In genomic region chr2:156039390-156039789, GRCm38 (mm10) we compare ENCODE assay signal across 27 mouse cellular contexts. TPM values are rescaled to one million over a fixed set of nuclear protein-coding genes. Genes with fewer than 3 reads are reported as not detected.
DNase-seq lines count a peak whose midpoint lies in the region; ATAC-seq and TF ChIP-seq lines count a peak whose summit lies in the region.
"Had no signal": no experiment of that assay in that cellular context is flagged by ENCODE, and none has a peak within 500 bp of the region (broad histone marks: within the 10 kb centered on the region; RNA-seq: fewer than 3 reads in every experiment).

No protein-coding gene starts in this region.

- no peaks in the 10 kb centered on the region for H3K36me3 ChIP-seq in stomach, embryonic 15.5 days
- H3K36me3 ChIP-seq in stomach, postnatal 0 days (ENCODE audit: control insufficient read depth, insufficient read depth, low read length) = no peaks in the 10 kb centered on the region
- H3K36me3 ChIP-seq: embryonic facial prominence, embryonic 10.5 days; embryonic facial prominence, embryonic 12.5 days; forebrain, embryonic 15.5 days; G1E had no signal

- H3K27me3 ChIP-seq in stomach, embryonic 15.5 days (replicated peaks) = no peaks in the 10 kb centered on the region
- no peaks in the 10 kb centered on the region for H3K27me3 ChIP-seq in stomach, postnatal 0 days (ENCODE audit: control insufficient read depth, insufficient read depth, low read length)
- H3K27me3 ChIP-seq: embryonic facial prominence, embryonic 12.5 days; forebrain, embryonic 13.5 days; forebrain, embryonic 15.5 days had no signal

- ATAC-seq in stomach, embryonic 15.5 days (ENCODE audit: insufficient read depth, low FRiP score, low read depth) = peak; percentile 63
- peak; percentile 94 for ATAC-seq in stomach, postnatal 0 days (ENCODE audit: low FRiP score, low TSS enrichment)
- ATAC-seq: activated CD4-positive, CD25-positive, alpha-beta regulatory T cell, adult 4 months; CD4-positive, CD25-positive, alpha-beta regulatory T cell, adult 4 months; forebrain, embryonic 13.5 days; forebrain, embryonic 15.5 days; forebrain, postnatal 0 days had no signal

- H3K4me1 ChIP-seq in stomach, embryonic 15.5 days = no peaks in the 10 kb centered on the region; the same call in 1 of the 2 replicates
- H3K4me1 ChIP-seq in stomach, postnatal 0 days (replicated peaks; ENCODE audit: control insufficient read depth, insufficient read depth) = no peaks in the 10 kb centered on the region
- H3K4me1 ChIP-seq: embryonic facial prominence, embryonic 10.5 days; embryonic facial prominence, embryonic 12.5 days; forebrain, embryonic 13.5 days; forebrain, embryonic 15.5 days had no signal

- H3K27ac ChIP-seq in stomach, embryonic 15.5 days = no peak overlapping the region; the same call in 1 of the 2 replicates
- 0 out of 2 replicates have a peak overlapping the region, but pooled peaks have one; percentile 40 for H3K27ac ChIP-seq in stomach, postnatal 0 days (replicated peaks)
- H3K27ac ChIP-seq: embryonic facial prominence, embryonic 10.5 days; embryonic facial prominence, embryonic 12.5 days; forebrain, embryonic 13.5 days; forebrain, embryonic 15.5 days had no signal

- peak; percentile 37 for DNase-seq in heart, adult 11 months
- no peak for DNase-seq in heart, adult 8-10 months (ENCODE audit: low spot score)
- peak; percentile 59 for DNase-seq in stomach, postnatal 0 days (ENCODE audit: low spot score)
- DNase-seq in Muller cell, postnatal 12 days (ENCODE audit: inconsistent ontology term) = no peak
- no peak for DNase-seq in spleen, postnatal 14 days (ENCODE audit: low spot score in 2 of 2)
- DNase-seq: adrenal gland, adult 8-10 months; adrenal gland, postnatal 14 days; adrenal gland, postnatal 36 days; B cell, adult 2 months; cerebellum, adult 11-12 months; cerebellum, adult 2 months; cerebellum, adult 9-10 months; cerebellum, postnatal 10 days; cerebellum, postnatal 25 days; forebrain, postnatal 0 days had no signal

- no peak for TF ChIP-seq CTCF in stomach, postnatal 0 days (IDR thresholded peaks at IDR 0.05; ENCODE audit: low read depth)

- no peak overlapping the region for H3K4me2 ChIP-seq in stomach, embryonic 15.5 days
- no peak overlapping the region for H3K4me2 ChIP-seq in stomach, postnatal 0 days (replicated peaks; ENCODE audit: low read depth)
- H3K4me2 ChIP-seq: embryonic facial prominence, embryonic 12.5 days; forebrain, embryonic 13.5 days; forebrain, embryonic 15.5 days had no signal

- WGBS in stomach, embryonic 15.5 days = 63% methylated on average over 3 of the region's 3 CpGs
- WGBS in stomach, postnatal 0 days = 66% methylated on average over 3 of the region's 3 CpGs

- no peak overlapping the region for H3K9ac ChIP-seq in stomach, embryonic 15.5 days
- no peak overlapping the region for H3K9ac ChIP-seq in stomach, postnatal 0 days (ENCODE audit: low read length)
- H3K9ac ChIP-seq: embryonic facial prominence, embryonic 12.5 days; forebrain, embryonic 13.5 days; forebrain, embryonic 15.5 days; forebrain, postnatal 0 days had no signal

- H3K9me3 ChIP-seq in stomach, embryonic 15.5 days = no peaks in the 10 kb centered on the region
- H3K9me3 ChIP-seq in stomach, postnatal 0 days (ENCODE audit: control insufficient read depth, low read length) = no peaks in the 10 kb centered on the region
- H3K9me3 ChIP-seq: embryonic facial prominence, embryonic 10.5 days; embryonic facial prominence, embryonic 12.5 days; forebrain, embryonic 13.5 days; forebrain, embryonic 15.5 days; G1E had no signal

- no peak overlapping the region for H3K4me3 ChIP-seq in stomach, embryonic 15.5 days (replicated peaks)
- H3K4me3 ChIP-seq in stomach, postnatal 0 days (ENCODE audit: low read depth, low read length) = no peak overlapping the region
- H3K4me3 ChIP-seq: embryonic facial prominence, embryonic 10.5 days; embryonic facial prominence, embryonic 12.5 days; forebrain, embryonic 13.5 days; forebrain, embryonic 15.5 days had no signal

- TF ChIP-seq EP300 in stomach, postnatal 0 days (optimal IDR thresholded peaks at IDR 0.05) = no peak

RNA-seq across cellular contexts. Expression of gene Fer1l4, which starts 13.4 kb away (rescaled TPM):
- not detected for total RNA-seq in heart, adult 8-10 months (2022)
- 1.3 and 1.6 TPM in 2 replicates for polyA plus RNA-seq in stomach, embryonic 15.5 days (2015; fragmentation: Nextera tagmentation; extraction: Ambion mirVana)
- 10.1 and 11.7 TPM in 2 replicates for polyA plus RNA-seq in stomach, postnatal 0 days (2015; fragmentation: Nextera tagmentation; extraction: Ambion mirVana)
- total RNA-seq: adrenal gland, adult 18-20 months; adrenal gland, adult 8-10 months; adrenal gland, postnatal 14 days; adrenal gland, postnatal 36 days; CH12.LX had no signal
- polyA plus RNA-seq: activated CD4-positive, CD25-positive, alpha-beta regulatory T cell, adult 4 months; CD4-positive, CD25-positive, alpha-beta regulatory T cell, adult 4 months; embryonic facial prominence, embryonic 10.5 days; embryonic facial prominence, embryonic 14.5 days; forebrain, embryonic 11.5 days; forebrain, embryonic 13.5 days; forebrain, embryonic 15.5 days; forebrain, postnatal 0 days; G1E had no signal

RNA-seq across cellular contexts. Expression of gene Spag4, which starts 25.6 kb away (rescaled TPM):
- total RNA-seq in heart, adult 8-10 months (2022) = 1 to 10 TPM in 2 of 4 experiments, under 1 TPM in 2; 0.62 to 2.3 (median 1.1) TPM
- 2.5 and 3.3 TPM in 2 replicates for polyA plus RNA-seq in stomach, embryonic 15.5 days (2015; fragmentation: Nextera tagmentation; extraction: Ambion mirVana)
- 2.7 and 3.0 TPM in 2 replicates for polyA plus RNA-seq in stomach, postnatal 0 days (2015; fragmentation: Nextera tagmentation; extraction: Ambion mirVana)
- polyA plus RNA-seq: activated CD4-positive, CD25-positive, alpha-beta regulatory T cell, adult 4 months had no signal

RNA-seq across cellular contexts. Expression of gene Ergic3, which starts 31.5 kb away (rescaled TPM):
- 10 to 100 TPM; 58.2 to 67.2 (median 66.3) TPM for total RNA-seq in heart, adult 8-10 months (2022)
- polyA plus RNA-seq in stomach, embryonic 15.5 days (2015; fragmentation: Nextera tagmentation; extraction: Ambion mirVana) = 206 and 222 TPM in 2 replicates
- polyA plus RNA-seq in stomach, postnatal 0 days (2015; fragmentation: Nextera tagmentation; extraction: Ambion mirVana) = 138 and 144 TPM in 2 replicates

RNA-seq across cellular contexts. Expression of gene 6430550D23Rik, which starts 31.6 kb away (rescaled TPM):
- 1 to 10 TPM in 1 of 4 experiments, under 1 TPM in 3; 0.14 to 2.0 (median 0.53) TPM for total RNA-seq in heart, adult 8-10 months (2022)
- 1.3 and 1.4 TPM in 2 replicates for polyA plus RNA-seq in stomach, embryonic 15.5 days (2015; fragmentation: Nextera tagmentation; extraction: Ambion mirVana)
- polyA plus RNA-seq in stomach, postnatal 0 days (2015; fragmentation: Nextera tagmentation; extraction: Ambion mirVana) = 0.65 and 0.76 TPM in 2 replicates

Comparison
In these comparisons a context has a peak if more than half of its experiments do, and no peak if none do; other contexts are left out.
1. DNase-seq: peak in heart, adult 11 months (single experiment) and stomach, postnatal 0 days (single experiment); none in heart, adult 8-10 months (single experiment), Muller cell, postnatal 12 days (single experiment) and spleen, postnatal 14 days (0 of 2).